Mouse (Mus musculus) small intestine, adult 2 months (tissue): ENCODE measurements around the gene Fbxl12. TPM values are rescaled to one million over a fixed set of nuclear protein-coding genes. Genes with fewer than 3 reads are reported as not detected.

ENCODE experiments used
- H3K27ac ChIP-seq: fragments of 200-500 bp; 2 replicates; pipeline ENCODE4 v1.5.1; 2012; ENCODE audit warnings: low read depth, low read length, control low read depth, inconsistent platforms; ENCODE audit not compliant: insufficient read depth
- H3K27me3 ChIP-seq: fragments of 200-500 bp; 2 replicates; pipeline ENCODE4 v1.6.1; 2012; ENCODE audit warnings: mild to moderate bottlenecking, moderate library complexity, low read length, inconsistent platforms; ENCODE audit not compliant: control insufficient read depth, insufficient read depth
- H3K36me3 ChIP-seq: fragments of 200-500 bp; 2 replicates; pipeline ENCODE4 v1.6.1; 2012; ENCODE audit warnings: mild to moderate bottlenecking, low read length, control low read depth, inconsistent platforms; ENCODE audit not compliant: control insufficient read depth, insufficient read depth
- H3K4me1 ChIP-seq: fragments of 200-500 bp; 2 replicates; pipeline ENCODE4 v1.6.1; 2012; ENCODE audit warnings: low read length, inconsistent platforms, mixed read lengths; ENCODE audit not compliant: control insufficient read depth, insufficient read depth, insufficient read length
- H3K4me3 ChIP-seq: fragments of 200-500 bp; 2 replicates; pipeline ENCODE4 v1.5.1; 2012; ENCODE audit warnings: low read depth, mild to moderate bottlenecking, control low read depth, inconsistent platforms, low read length, moderate library complexity
- CTCF ChIP-seq: fragments of 200-500 bp; IDR thresholded peaks from 2 replicates; pipeline ENCODE4 v1.5.1; 2012; ENCODE audit warnings: low read depth, mild to moderate bottlenecking, control low read depth, inconsistent platforms, low read length, moderate library complexity, mixed read lengths; ENCODE audit not compliant: insufficient replicate concordance, insufficient read length; ENCODE audit errors: extremely low read depth
- POLR2A ChIP-seq: fragments of 200-500 bp; IDR thresholded peaks from 2 replicates; pipeline ENCODE4 v1.6.1; 2012; ENCODE audit warnings: low read depth, mild to moderate bottlenecking, control low read depth, inconsistent platforms, low read length, moderate library complexity
- WGBS: fragments of 180-500 bp; shearing (Covaris S2); methylation state at CpG from one replicate; pipeline ENCODE4 v1.1.7; 2018; 5-methylcytosine and 5-hydroxymethylcytosine counted together
- polyA plus RNA-seq: library from polyadenylated mRNA; depleted of rRNA; stranded (reverse); fragments of >200 nt; gene quantifications from 2 replicates; pipeline ENCODE4 v1.2.3, GENCODE M21; 2012

Gene Fbxl12
- polyA plus RNA-seq, 1 experiment: 42.5 TPM

GRCm38 (mm10) chr9:20664982-20665637 lies 20.5 kb upstream of the Fbxl12 start:
- peaks cover 24% of the 10 kb centered on the region for H3K36me3 ChIP-seq
- H3K4me3 ChIP-seq: no peak overlapping the region
- TF ChIP-seq POLR2A (no peak), CTCF (no peak)
- H3K27ac ChIP-seq: no peak overlapping the region
- H3K27me3 ChIP-seq: no peaks in the 10 kb centered on the region
- 87% methylated on average over 5 of the region's 5 CpGs for WGBS
- H3K4me1 ChIP-seq: no peaks in the 10 kb centered on the region

DNA sequence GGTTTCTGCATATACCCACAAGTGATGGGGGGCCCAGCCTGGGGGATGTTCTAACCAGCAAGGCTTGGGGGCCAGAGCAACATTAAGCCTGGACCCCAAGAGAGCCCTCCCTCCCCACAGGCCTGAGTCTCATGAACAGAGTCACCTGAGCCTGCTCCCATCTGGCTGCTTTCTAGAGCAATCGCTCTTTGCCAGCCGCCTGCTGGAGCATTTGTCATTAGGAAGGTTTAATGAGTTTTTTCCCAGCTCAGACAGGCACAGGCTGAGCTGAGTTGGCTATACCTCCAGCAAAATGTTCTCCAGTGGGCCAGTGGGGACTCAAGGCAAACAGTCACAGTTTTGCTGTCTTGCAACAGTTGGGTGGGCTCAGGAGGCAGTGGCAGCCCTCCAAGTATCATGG lies 19.8 kb upstream of the Fbxl12 start:
- WGBS: 79% methylated on average over 2 of the region's 2 CpGs
- Histone ChIP-seq H3K4me3 (no peak overlapping the region), H3K36me3 (peaks cover 27% of the 10 kb centered on the region), H3K27ac (no peak overlapping the region), H3K27me3 (no peaks in the 10 kb centered on the region), H3K4me1 (no peaks in the 10 kb centered on the region)
- TF ChIP-seq CTCF: no peak
- no peak for TF ChIP-seq POLR2A

DNA sequence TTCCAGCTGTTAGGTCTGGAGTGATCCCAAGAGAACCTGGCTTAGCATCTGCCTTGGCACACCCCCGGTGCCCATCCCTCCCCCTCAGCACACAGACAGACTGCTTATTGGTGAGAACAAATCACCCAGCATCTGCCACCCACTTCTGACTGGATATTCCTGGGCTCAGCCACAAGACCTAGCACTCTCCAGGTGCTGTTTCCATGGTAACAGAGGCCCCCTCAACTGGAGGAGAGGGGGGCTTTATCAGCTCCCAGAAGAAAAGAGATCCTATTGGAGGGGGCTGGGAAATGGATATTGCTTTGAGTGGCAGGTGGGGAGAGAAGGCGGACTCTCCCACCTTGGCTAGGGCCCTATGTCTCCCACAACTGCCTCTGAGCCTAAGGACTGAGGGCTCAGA lies 19.4 kb upstream of the Fbxl12 start:
- Histone ChIP-seq H3K4me3 (no peak overlapping the region), H3K27me3 (no peaks in the 10 kb centered on the region), H3K36me3 (peaks cover 29% of the 10 kb centered on the region)

DNA sequence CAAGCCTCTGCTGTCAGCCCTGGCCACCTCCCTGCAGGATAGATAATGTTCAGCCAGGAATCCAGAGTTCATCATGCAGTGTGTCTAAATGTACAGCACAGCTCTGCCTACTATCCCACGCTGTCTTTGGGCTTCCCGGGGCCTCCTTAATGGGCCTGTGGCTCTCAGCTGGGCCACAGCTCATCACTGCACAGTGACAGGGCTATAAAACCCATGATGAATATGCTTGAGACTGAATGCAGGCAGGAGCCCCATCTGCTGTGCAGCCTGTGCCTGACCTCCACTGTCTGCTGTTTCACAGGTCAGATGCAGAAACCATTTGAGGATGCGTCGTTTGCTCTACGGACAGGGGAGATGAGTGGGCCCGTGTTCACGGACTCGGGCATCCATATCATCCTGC lies 18.3 kb upstream of the Fbxl12 start:
- Histone ChIP-seq H3K27ac (no peak overlapping the region), H3K27me3 (no peaks in the 10 kb centered on the region)
- 96% methylated on average over 8 of the region's 8 CpGs for WGBS

More for the DNA sequence above, 19.4 kb upstream of the Fbxl12 start:
- TF ChIP-seq POLR2A (no peak), CTCF (no peak)
- Histone ChIP-seq H3K27ac (no peak overlapping the region), H3K4me1 (no peaks in the 10 kb centered on the region)
- WGBS: 91% methylated on average over 2 of the region's 2 CpGs

GRCm38 (mm10) chr9:20662325-20662724 lies 17.8 kb upstream of the Fbxl12 start:
- H3K27me3 ChIP-seq: no peaks in the 10 kb centered on the region
- H3K36me3 ChIP-seq: peaks cover 41% of the 10 kb centered on the region
- TF ChIP-seq CTCF: peak; percentile 80; the same call in 1 of the 2 replicates
- TF ChIP-seq POLR2A: no peak
- no peaks in the 10 kb centered on the region for H3K4me1 ChIP-seq
- no peak overlapping the region for H3K27ac ChIP-seq
- no peak overlapping the region for H3K4me3 ChIP-seq
- 54% methylated on average over 3 of the region's 3 CpGs for WGBS

More for the DNA sequence above, 18.3 kb upstream of the Fbxl12 start:
- no peaks in the 10 kb centered on the region for H3K4me1 ChIP-seq
- H3K36me3 ChIP-seq: peaks cover 36% of the 10 kb centered on the region
- TF ChIP-seq CTCF (no peak), POLR2A (no peak)
- H3K4me3 ChIP-seq: no peak overlapping the region

GRCm38 (mm10) chr9:20657546-20657945 lies 13.0 kb upstream of the Fbxl12 start:
- H3K27ac ChIP-seq: no peak overlapping the region
- H3K4me3 ChIP-seq: no peak overlapping the region
- H3K4me1 ChIP-seq: no peaks in the 10 kb centered on the region
- 90% methylated on average over 3 of the region's 3 CpGs for WGBS
- peaks cover 31% of the 10 kb centered on the region for H3K36me3 ChIP-seq
- no peak for TF ChIP-seq POLR2A
- no peak for TF ChIP-seq CTCF
- no peaks in the 10 kb centered on the region for H3K27me3 ChIP-seq

DNA sequence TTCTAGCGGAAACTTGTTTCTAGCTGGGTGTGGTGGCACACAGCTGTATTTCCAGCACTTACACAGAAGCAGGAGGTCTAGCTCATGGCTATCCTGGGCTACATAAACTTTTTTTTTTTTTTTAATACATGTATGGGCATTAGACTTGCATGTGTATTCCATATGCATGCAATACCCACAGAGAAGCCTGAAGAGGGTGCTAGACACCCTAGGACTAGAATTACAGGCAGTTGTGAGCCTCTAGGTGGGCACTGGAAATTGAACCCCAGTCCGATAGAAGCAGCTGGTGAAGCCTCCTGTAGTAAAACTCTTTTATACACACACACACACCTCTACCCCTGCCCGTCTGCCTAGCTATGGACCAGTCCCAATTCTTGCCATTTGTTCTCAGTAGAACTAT lies 9.3 kb upstream of the Fbxl12 start:
- H3K36me3 ChIP-seq: peaks cover 20% of the 10 kb centered on the region; the same call in 1 of the 2 replicates
- H3K27me3 ChIP-seq: no peaks in the 10 kb centered on the region
- peaks cover 3% of the 10 kb centered on the region; the same call in 1 of the 2 replicates for H3K4me1 ChIP-seq
- TF ChIP-seq POLR2A (no peak), CTCF (no peak)
- H3K4me3 ChIP-seq: no peak overlapping the region
- no peak overlapping the region for H3K27ac ChIP-seq
- WGBS: 90% methylated on average over 3 of the region's 3 CpGs
